Mouse (Mus musculus): ENCODE results near the gene Slc25a34. TPM values are rescaled to one million over a fixed set of nuclear protein-coding genes. Genes with fewer than 3 reads are reported as not detected.

Gene Slc25a34
- polyA plus RNA-seq, 1 experiment = 0.13 TPM

- no peak for TF ChIP-seq CEBPB (IDR thresholded peaks at IDR 0.05; ENCODE audit: low read depth)
- no peak for TF ChIP-seq MYOD1 (IDR thresholded peaks at IDR 0.05; ENCODE audit: control insufficient read depth, insufficient read length, low read depth)
- TF ChIP-seq USF1 (IDR thresholded peaks at IDR 0.05; ENCODE audit: low read depth) = no peak
- no peak for TF ChIP-seq MYOG (IDR thresholded peaks at IDR 0.05; ENCODE audit: control insufficient read depth, extremely low read depth, insufficient read length)
- no peak for TF ChIP-seq CTCF (IDR thresholded peaks at IDR 0.05; ENCODE audit: control insufficient read depth, insufficient read depth, insufficient read length)
- TF ChIP-seq FOSL1 (IDR thresholded peaks at IDR 0.05; ENCODE audit: insufficient read depth, low read length, poor library complexity, severe bottlenecking) = no peak
- TF ChIP-seq MAX (IDR thresholded peaks at IDR 0.05) = no peak
- no peaks in the 10 kb centered on the region for H3K27me3 ChIP-seq (ENCODE audit: control insufficient read depth, insufficient read depth, insufficient read length)
- no peaks in the 10 kb centered on the region for H3K79me3 ChIP-seq (ENCODE audit: low read depth)
- H3K4me3 ChIP-seq (ENCODE audit: insufficient read depth, poor library complexity, severe bottlenecking) = no peak overlapping the region
- no peaks in the 10 kb centered on the region for H3K79me2 ChIP-seq (ENCODE audit: control insufficient read depth, insufficient read depth)
- H3ac ChIP-seq (ENCODE audit: control insufficient read depth, insufficient read length, low read depth) = no peak overlapping the region
- peaks cover 10% of the 10 kb centered on the region for H3K36me3 ChIP-seq (ENCODE audit: control insufficient read depth, insufficient read depth)
Measured at GRCm38 (mm10) chr4:141635991-141636390, 12.4 kb upstream of the Slc25a34 start.

- Histone ChIP-seq H3K27me3 (ENCODE audit: control insufficient read depth, insufficient read depth, insufficient read length) (no peaks in the 10 kb centered on the region), H3K4me3 (ENCODE audit: insufficient read depth, poor library complexity, severe bottlenecking) (no peak overlapping the region), H3K36me3 (ENCODE audit: control insufficient read depth, insufficient read depth) (peaks cover 9% of the 10 kb centered on the region), H3K79me2 (ENCODE audit: control insufficient read depth, insufficient read depth) (no peaks in the 10 kb centered on the region), H3K79me3 (ENCODE audit: low read depth) (no peaks in the 10 kb centered on the region), H3ac (ENCODE audit: control insufficient read depth, insufficient read length, low read depth) (no peak overlapping the region)
- TF ChIP-seq CEBPB (IDR thresholded peaks at IDR 0.05; ENCODE audit: low read depth) (no peak), USF1 (IDR thresholded peaks at IDR 0.05; ENCODE audit: low read depth) (no peak), MAX (IDR thresholded peaks at IDR 0.05) (no peak), CTCF (IDR thresholded peaks at IDR 0.05; ENCODE audit: control insufficient read depth, insufficient read depth, insufficient read length) (no peak), MYOD1 (IDR thresholded peaks at IDR 0.05; ENCODE audit: control insufficient read depth, insufficient read length, low read depth) (no peak), FOSL1 (IDR thresholded peaks at IDR 0.05; ENCODE audit: insufficient read depth, low read length, poor library complexity, severe bottlenecking) (no peak), MYOG (IDR thresholded peaks at IDR 0.05; ENCODE audit: control insufficient read depth, extremely low read depth, insufficient read length) (no peak)
Measured at GRCm38 (mm10) chr4:141632111-141632873, 8.7 kb upstream of the Slc25a34 start.

- peaks cover 9% of the 10 kb centered on the region for H3K36me3 ChIP-seq (ENCODE audit: control insufficient read depth, insufficient read depth)
- H3K4me3 ChIP-seq (ENCODE audit: insufficient read depth, poor library complexity, severe bottlenecking) = no peak overlapping the region
- H3ac ChIP-seq (ENCODE audit: control insufficient read depth, insufficient read length, low read depth) = no peak overlapping the region
- no peaks in the 10 kb centered on the region for H3K79me2 ChIP-seq (ENCODE audit: control insufficient read depth, insufficient read depth)
- no peaks in the 10 kb centered on the region for H3K79me3 ChIP-seq (ENCODE audit: low read depth)
- TF ChIP-seq CEBPB (IDR thresholded peaks at IDR 0.05; ENCODE audit: low read depth) (no peak), MYOG (IDR thresholded peaks at IDR 0.05; ENCODE audit: control insufficient read depth, extremely low read depth, insufficient read length) (no peak), MYOD1 (IDR thresholded peaks at IDR 0.05; ENCODE audit: control insufficient read depth, insufficient read length, low read depth) (no peak), MAX (IDR thresholded peaks at IDR 0.05) (no peak), FOSL1 (IDR thresholded peaks at IDR 0.05; ENCODE audit: insufficient read depth, low read length, poor library complexity, severe bottlenecking) (no peak)
- H3K27me3 ChIP-seq (ENCODE audit: control insufficient read depth, insufficient read depth, insufficient read length) = no peaks in the 10 kb centered on the region
Measured at GRCm38 (mm10) chr4:141631250-141631649, 7.6 kb upstream of the Slc25a34 start.

- peaks cover 9% of the 10 kb centered on the region for H3K36me3 ChIP-seq (ENCODE audit: control insufficient read depth, insufficient read depth)
- no peak overlapping the region for H3ac ChIP-seq (ENCODE audit: control insufficient read depth, insufficient read length, low read depth)
- TF ChIP-seq CTCF (IDR thresholded peaks at IDR 0.05; ENCODE audit: control insufficient read depth, insufficient read depth, insufficient read length) (no peak), USF1 (IDR thresholded peaks at IDR 0.05; ENCODE audit: low read depth) (no peak), MYOD1 (IDR thresholded peaks at IDR 0.05; ENCODE audit: control insufficient read depth, insufficient read length, low read depth) (no peak), MAX (IDR thresholded peaks at IDR 0.05) (no peak), FOSL1 (IDR thresholded peaks at IDR 0.05; ENCODE audit: insufficient read depth, low read length, poor library complexity, severe bottlenecking) (no peak), CEBPB (IDR thresholded peaks at IDR 0.05; ENCODE audit: low read depth) (no peak), MYOG (IDR thresholded peaks at IDR 0.05; ENCODE audit: control insufficient read depth, extremely low read depth, insufficient read length) (no peak)
- no peak overlapping the region for H3K4me3 ChIP-seq (ENCODE audit: insufficient read depth, poor library complexity, severe bottlenecking)
- no peaks in the 10 kb centered on the region for H3K79me3 ChIP-seq (ENCODE audit: low read depth)
- no peaks in the 10 kb centered on the region for H3K79me2 ChIP-seq (ENCODE audit: control insufficient read depth, insufficient read depth)
- no peaks in the 10 kb centered on the region for H3K27me3 ChIP-seq (ENCODE audit: control insufficient read depth, insufficient read depth, insufficient read length)
Measured at GRCm38 (mm10) chr4:141630021-141630420, 6.4 kb upstream of the Slc25a34 start.

GRCm38 (mm10) chr4:141628661-141629060, 5.0 kb upstream of the Slc25a34 start:
- H3K79me2 ChIP-seq (ENCODE audit: control insufficient read depth, insufficient read depth) = no peaks in the 10 kb centered on the region
- no peak for TF ChIP-seq MYOD1 (IDR thresholded peaks at IDR 0.05; ENCODE audit: control insufficient read depth, insufficient read length, low read depth)
- TF ChIP-seq FOSL1 (IDR thresholded peaks at IDR 0.05; ENCODE audit: insufficient read depth, low read length, poor library complexity, severe bottlenecking) = no peak
- no peak for TF ChIP-seq CEBPB (IDR thresholded peaks at IDR 0.05; ENCODE audit: low read depth)
- no peak for TF ChIP-seq CTCF (IDR thresholded peaks at IDR 0.05; ENCODE audit: control insufficient read depth, insufficient read depth, insufficient read length)
- TF ChIP-seq USF1 (IDR thresholded peaks at IDR 0.05; ENCODE audit: low read depth) = no peak
- no peak for TF ChIP-seq MAX (IDR thresholded peaks at IDR 0.05)
- TF ChIP-seq MYOG (IDR thresholded peaks at IDR 0.05; ENCODE audit: control insufficient read depth, extremely low read depth, insufficient read length) = no peak
- H3K27me3 ChIP-seq (ENCODE audit: control insufficient read depth, insufficient read depth, insufficient read length) = no peaks in the 10 kb centered on the region
- H3K79me3 ChIP-seq (ENCODE audit: low read depth) = no peaks in the 10 kb centered on the region
- H3K36me3 ChIP-seq (ENCODE audit: control insufficient read depth, insufficient read depth) = peaks cover 9% of the 10 kb centered on the region
- no peak overlapping the region for H3ac ChIP-seq (ENCODE audit: control insufficient read depth, insufficient read length, low read depth)
- H3K4me3 ChIP-seq (ENCODE audit: insufficient read depth, poor library complexity, severe bottlenecking) = no peak overlapping the region
